Mouse (Mus musculus) heart, postnatal 25 days (tissue): ENCODE measurements around the gene Myo9b. TPM values are rescaled to one million over a fixed set of nuclear protein-coding genes. Genes with fewer than 3 reads are reported as not detected.
A peak's percentile ranks its signal among the peaks of the same experiment; 100 is the strongest.

Experiments
- DNase-seq: peaks from one replicate; pipeline ENCODE4 v3.0.0; 2022; ENCODE audit warnings: low spot score
- intact Hi-C: fragments of 180-260 bp; cut with DNase I; formaldehyde crosslinking; loops from one replicate; pipeline ENCODE4 v1.15.1; 2025
- total RNA-seq, 2 experiments: library from RNA; stranded (reverse); gene quantifications; 2 replicates each; pipeline ENCODE4 v1.2.3; 2021

Myo9b gene
- total RNA-seq, 2 experiments from 2014 or later, result 26.2 to 28.6 TPM

DNA sequence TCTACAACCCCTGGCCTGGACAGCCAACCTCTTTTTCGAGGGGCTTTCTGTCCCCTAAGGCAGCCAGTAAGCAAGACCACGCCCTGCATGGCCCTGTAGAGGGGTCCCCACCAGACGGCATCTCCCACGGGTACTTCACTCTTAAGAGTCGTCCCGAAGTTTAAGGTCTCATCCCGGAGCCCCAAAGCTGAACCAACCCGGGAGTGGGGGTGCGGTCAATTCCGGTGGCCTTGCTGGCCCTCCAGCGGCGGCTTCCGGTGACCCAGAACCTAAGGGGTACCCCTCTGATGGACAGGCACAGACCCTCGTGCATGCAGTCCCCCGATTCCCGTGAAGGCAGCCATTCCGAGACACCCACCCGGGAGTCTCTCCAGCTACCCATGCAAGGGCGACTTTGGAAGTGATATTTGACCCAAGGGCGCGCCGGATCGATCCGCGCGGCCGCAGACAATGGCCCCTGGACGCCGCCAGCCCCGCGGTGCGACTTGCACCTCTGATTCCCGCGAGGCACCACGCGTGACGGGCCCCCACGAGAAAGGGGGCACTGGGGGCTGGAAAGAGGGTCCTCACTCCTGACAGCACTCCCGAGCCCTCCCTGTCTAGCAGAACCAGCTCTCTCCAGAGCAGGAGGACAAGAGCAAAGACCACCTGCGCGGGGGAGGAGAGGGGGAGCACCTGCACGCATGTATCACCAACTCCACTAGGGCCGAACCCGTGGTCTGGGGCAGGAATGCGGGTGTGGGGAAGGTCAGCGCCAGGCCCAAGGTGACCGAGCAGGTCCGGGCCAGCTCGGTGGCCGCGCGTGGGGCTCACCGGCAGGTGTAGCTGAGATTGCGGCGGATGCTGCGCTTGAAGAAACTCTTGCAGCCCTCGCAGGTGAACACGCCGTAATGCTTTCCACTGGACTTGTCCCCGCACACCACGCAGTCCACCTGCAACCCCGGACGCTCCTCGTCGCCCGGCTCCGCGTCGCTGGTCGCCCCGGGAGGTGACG, 108.0 kb downstream of the Myo9b start:
- intact Hi-C loops, result no loop called here
- no peak for DNase-seq

DNA sequence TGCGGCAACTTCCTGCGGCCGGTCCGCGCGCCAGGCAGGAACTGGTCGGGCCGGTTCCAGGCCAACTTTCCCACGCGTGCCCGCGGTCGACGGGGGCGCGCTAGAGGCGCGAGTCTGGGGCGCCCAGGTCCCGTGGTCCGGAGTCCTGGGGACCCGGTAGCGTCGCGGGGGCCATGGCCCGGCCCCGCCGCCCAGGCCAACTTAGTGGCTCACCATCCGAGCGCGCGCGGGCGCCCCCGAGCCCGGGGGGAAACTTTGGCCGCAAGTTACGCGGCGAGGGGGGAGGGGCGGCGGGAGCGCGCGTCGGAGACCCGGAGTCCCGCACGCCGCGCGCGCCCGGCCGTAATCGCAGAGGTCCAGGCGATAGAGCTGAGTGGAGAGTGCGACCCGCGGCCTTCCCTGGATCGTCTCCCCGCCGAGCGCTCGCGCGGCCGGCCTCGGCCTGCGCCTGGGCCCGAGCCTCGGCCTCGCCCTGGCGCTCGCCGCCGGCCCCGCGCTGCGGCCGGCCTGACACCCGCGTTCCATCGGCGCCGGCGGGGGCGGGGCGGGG, 109.0 kb downstream of the Myo9b start, which contains the start of gene Nr2f6:
Gene Nr2f6, minus strand, starts transcription at position 540 of the 550 bp plus-strand sequence.
- intact Hi-C loops, result no loop called here

GRCm38 (mm10) chr8:71381971-71382961, 109.8 kb downstream of the Myo9b start:
- intact Hi-C loops, result no loop called here
- DNase-seq, result no peak

More for the DNA sequence above, 109.0 kb downstream of the Myo9b start, which contains the start of gene Nr2f6:
- peak; percentile 79 for DNase-seq

DNA sequence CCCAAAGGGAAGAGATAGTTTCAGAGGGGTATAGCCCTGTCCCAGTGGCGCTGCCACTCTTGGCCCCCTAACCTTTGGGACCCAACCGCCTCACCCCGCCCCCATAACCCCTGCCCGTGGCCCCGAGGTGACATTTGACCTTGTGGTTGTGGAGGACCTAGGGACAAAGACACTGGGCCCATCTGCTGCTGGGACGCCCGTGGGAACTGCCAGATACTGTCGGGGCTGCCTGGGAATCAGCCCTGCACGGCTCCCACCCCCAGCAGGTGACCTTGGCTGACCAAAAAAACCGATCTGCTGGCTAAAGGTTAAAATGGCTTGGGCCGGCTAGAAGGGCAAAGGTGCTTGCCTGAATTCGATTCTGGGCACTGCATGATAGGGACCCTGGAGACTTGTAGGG, 110.9 kb downstream of the Myo9b start:
- DNase-seq, result no peak
- intact Hi-C loops, result no loop called here

GRCm38 (mm10) chr8:71383860-71384259, 111.3 kb downstream of the Myo9b start:
- intact Hi-C loops, result no loop called here
- DNase-seq, result no peak

- intact Hi-C loops, result no loop called here
- no peak for DNase-seq
These were observed 112.8 kb downstream of the Myo9b start for GRCm38 (mm10) chr8:71385212-71385835.

DNA sequence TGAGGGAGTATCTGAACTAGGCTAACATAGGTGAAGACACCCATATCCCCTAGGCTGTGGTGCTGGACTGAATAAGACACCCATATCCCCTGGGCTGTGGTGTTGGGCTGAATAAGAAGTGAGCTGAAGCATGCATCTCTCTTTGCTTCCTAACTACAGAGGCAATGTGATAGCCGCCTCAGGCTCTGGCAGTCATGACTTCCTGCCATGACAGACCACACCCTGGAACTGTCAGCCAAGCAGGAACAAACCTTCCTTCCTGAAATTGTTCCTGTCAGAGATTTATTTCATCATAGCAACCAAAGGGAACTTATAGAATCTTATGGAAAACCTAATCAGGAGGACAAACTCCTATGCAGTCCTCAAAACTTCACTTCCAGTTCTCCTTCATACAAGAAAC, 115.8 kb downstream of the Myo9b start:
- DNase-seq, result no peak
- intact Hi-C loops, result no loop called here

DNA sequence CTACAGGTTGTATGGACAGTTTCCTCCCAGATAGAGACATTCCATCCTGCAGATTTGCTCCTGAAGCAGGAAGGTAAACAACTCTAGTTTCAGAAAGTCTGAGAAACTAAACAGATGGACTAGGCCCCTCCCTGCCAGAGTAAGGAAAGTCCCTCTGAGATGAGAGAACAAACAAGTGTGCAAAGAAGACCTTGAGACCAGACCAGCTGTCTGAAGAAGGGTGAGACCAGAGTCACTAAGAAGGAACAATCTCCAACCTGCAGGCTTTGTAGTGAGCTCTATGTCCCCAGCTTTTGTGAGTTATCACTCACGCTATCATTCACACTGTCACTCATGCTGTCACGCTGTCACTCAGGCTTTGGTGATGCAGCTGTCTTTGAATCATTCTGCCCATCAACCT, 119.2 kb downstream of the Myo9b start:
- intact Hi-C loops, result no loop called here

GRCm38 (mm10) chr8:71392391-71392790, 119.9 kb downstream of the Myo9b start:
- no peak for DNase-seq
- intact Hi-C loops, result no loop called here

More for the DNA sequence above, 119.2 kb downstream of the Myo9b start:
- no peak for DNase-seq

GRCm38 (mm10) chr8:71392871-71393270, 120.4 kb downstream of the Myo9b start:
- intact Hi-C loops, result no loop called here
- no peak for DNase-seq

DNA sequence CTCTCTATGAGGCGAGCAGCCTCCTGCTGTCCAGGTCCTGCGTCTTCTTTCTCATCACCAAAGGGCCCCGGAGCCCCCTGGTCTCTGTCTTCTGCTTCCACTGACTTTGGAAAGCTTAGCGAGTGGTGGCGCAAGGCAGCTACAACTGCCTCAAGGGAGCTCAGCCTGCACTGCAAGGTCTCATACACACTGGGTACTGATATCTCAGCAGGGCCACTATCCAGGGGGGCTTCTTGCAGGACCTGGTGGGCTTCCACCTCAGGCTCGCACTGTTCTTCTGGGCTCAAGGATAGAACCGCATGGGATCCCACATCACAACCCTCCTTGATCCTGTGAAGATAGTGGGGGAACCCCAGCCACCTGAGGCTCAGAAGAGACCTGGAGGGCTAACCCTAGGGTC, 122.0 kb downstream of the Myo9b start:
- no peak for DNase-seq
- intact Hi-C loops, result no loop called here

GRCm38 (mm10) chr8:71395071-71395470, 122.6 kb downstream of the Myo9b start:
- DNase-seq, result no peak
- intact Hi-C loops, result no loop called here

DNA sequence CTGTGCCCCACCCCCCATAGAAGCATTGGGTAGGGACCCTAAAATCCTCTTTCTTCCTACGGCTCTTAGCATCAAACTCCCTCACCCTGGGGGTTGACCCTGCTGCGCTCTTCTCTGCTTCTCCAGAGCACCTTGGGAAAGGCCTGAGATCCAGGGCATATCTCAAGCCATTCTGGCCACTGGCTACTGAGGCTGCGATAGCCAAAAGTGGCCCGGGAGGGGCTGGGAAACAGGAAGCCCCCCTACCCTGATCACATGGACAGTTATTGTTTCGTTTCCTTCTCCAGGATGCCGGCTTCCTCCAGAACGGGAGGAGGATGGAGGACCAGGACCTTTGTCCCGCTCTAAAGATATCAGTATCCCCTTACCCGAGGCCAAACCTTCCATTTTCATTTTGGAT, 123.1 kb downstream of the Myo9b start, which contains the start of gene Ushbp1:
Gene Ushbp1, minus strand, starts transcription at position 174 of the 400 bp plus-strand sequence.
- DNase-seq, result peak; percentile 59
- intact Hi-C loops, result no loop called here

DNA sequence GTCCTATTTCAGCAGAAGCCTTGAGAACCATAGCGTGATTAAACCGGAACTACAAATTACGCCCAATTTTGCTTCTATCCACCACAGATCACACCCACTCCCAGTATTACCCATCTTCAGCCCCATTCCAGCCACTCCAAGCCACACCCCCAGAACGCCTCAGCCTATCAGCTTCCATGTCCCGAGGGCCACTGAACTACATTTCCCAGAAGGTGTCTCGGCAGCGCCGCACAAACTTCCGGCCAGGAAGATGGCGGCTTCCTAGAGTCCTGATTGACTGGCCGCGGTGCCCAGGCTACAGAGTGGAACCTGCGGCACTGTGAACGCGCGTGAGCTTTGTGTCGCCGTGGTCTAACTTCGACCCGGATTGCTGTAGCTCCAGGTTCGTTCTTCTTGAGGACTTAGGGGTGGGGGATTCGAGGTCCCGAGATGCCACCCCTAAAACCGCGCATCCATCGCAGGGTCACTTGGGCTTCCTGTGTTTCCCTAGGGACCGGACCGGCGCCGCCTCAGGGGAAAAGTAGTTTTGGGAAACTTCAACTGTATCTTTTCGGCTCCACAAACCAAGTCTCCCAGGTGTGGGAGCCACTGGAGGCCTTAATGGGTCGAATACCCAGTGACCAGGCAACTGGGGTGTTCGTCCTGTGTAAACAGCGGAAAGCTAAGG, 124.3 kb downstream of the Myo9b start, which contains the start of gene Babam1:
Gene Babam1, plus strand, starts transcription at position 223 of the 667 bp plus-strand sequence.
- intact Hi-C loops, result no loop called here
- peak; percentile 93 for DNase-seq

GRCm38 (mm10) chr8:71397701-71398100, 125.2 kb downstream of the Myo9b start:
- intact Hi-C loops, result no loop called here
- no peak for DNase-seq

GRCm38 (mm10) chr8:71400826-71401225, 128.3 kb downstream of the Myo9b start:
- intact Hi-C loops, result no loop called here
- DNase-seq, result no peak

DNA sequence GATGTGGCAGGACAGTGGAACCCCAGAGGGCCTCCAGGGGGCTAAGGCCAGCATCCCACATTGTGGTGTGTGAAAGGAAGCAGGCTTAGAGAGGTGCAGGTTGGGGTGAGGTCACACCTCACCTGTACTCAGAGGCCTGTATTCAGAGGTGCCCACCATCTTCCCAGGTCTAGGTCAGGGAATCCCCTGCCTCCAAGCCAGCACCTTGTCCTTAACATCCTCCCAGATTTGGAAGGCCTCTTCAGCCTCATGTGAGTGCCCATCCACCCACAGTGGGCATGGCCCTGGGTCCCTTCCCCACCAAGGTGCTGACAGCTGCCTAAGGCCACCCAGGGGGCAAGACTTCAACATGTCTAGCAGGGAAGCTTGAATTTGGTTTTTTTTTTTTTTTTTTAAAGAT, 128.9 kb downstream of the Myo9b start:
- DNase-seq, result no peak
- intact Hi-C loops, result no loop called here

DNA sequence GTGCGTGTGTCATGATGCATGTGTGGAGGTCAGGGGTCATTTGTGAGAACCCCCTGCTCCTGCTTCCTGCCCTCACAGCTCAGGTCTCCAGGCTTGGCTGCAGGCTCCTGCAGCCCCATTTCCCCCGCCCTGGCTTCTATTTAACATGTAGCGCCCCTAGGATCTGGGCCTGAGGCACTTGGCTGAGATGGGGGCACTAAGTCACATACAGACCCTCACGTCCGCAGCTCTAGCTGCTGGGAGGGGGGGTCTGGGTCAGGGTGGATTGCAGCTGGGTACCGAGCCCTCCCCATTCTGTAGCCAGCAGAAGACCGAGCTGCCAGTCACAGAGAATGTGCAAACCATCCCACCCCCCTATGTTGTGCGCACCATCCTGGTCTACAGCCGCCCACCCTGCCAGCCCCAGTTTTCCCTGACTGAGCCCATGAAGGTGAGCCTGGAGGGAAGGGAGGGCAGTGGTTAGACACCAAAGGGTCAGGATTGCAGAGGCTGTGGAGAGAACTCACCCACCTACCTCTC, 130.0 kb downstream of the Myo9b start:
- intact Hi-C loops, result loop anchor here (2.0 kb wide), 1 partner anchor 24 kb away; no protein-coding TSS in a partner anchor

More for the DNA sequence above, 130.0 kb downstream of the Myo9b start:
- DNase-seq, result no peak
